Mouse (Mus musculus) heart, postnatal 4 days (tissue): ENCODE data around the gene Tspan18. TPM values are rescaled to one million over a fixed set of nuclear protein-coding genes. Genes with fewer than 3 reads are reported as not detected.

Source experiments
- DNase-seq: peaks from one replicate; pipeline ENCODE4 v3.0.0; 2021
- total RNA-seq, 2 experiments: library from RNA; stranded (reverse); gene quantifications; 2 replicates each; pipeline ENCODE4 v1.2.3; 2021

Tspan18 gene
- total RNA-seq, 2 experiments from 2014 or later, result 60.2 to 64.7 TPM

- DNase-seq, result peak; percentile 95
Observed at GRCm38 (mm10) chr2:93217015-93217414, 117.3 kb downstream of the Tspan18 start.

- no peak for DNase-seq
Observed at GRCm38 (mm10) chr2:93215790-93216189, 118.5 kb downstream of the Tspan18 start.

GRCm38 (mm10) chr2:93214192-93214591 lies 120.1 kb downstream of the Tspan18 start:
- DNase-seq, result peak; percentile 52

DNA sequence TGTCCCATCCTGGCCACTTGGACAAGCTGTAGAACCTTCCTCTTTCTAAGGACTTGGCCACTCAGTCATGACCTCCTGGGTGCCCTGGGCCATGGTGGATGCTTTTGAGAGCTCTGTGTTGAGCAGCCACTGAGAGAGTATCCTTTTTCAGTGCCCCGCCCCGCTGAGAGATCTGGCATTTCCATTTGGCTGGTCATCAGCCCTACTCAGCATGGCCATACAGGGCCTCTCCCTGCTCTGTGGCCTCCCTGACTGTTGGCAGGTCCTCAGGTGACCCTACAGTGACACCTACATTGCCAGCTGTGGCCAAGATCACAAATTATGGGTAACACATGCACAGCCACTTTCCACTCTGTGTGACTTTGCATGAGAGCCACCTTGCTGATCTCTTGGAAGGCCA lies 121.4 kb downstream of the Tspan18 start:
- DNase-seq, result no peak

DNA sequence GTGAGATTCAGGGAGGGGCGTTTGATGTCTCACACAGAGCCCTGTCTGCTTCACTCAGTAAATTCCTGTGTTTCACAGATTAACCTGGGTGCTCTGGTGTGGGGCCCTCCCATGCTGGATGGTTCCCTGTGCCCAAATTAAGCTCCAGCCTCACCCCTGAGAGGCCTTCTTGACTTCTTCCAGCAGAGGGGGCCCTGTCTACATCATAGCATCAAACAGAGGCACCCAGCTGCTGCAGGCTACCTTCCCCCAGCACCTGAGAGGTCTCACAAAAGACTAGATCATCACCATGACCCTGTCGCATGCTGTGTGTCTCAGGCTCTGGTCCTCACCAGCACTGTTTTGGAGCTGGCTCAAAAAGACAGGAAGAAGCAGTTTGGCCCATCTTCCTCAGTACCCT lies 121.9 kb downstream of the Tspan18 start:
- DNase-seq, result no peak

GRCm38 (mm10) chr2:93206126-93206525 lies 128.2 kb downstream of the Tspan18 start:
- no peak for DNase-seq

GRCm38 (mm10) chr2:93204571-93204970 lies 129.7 kb downstream of the Tspan18 start:
- no peak for DNase-seq

DNA sequence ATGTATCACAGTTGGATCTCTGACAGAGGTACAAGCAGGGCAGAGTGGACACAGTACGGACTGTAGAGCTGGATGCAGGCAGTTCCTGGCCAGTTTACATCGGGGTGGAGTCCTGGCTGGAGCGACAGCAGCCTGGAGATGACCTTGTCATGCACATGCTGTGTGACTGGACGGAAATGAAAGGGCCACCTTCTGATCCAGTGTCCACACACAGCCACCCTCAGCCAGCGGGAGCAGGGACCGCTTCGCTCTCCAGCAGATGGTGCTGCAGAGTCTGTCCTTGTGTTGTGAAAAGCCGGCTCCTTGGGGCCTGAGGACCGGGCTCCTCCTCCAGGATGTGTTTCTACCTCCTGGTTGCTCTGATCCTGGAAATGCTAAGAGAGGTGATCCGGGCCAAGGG lies 130.6 kb downstream of the Tspan18 start:
- peak; percentile 81 for DNase-seq

GRCm38 (mm10) chr2:93202782-93203181 lies 131.5 kb downstream of the Tspan18 start:
- DNase-seq, result no peak

DNA sequence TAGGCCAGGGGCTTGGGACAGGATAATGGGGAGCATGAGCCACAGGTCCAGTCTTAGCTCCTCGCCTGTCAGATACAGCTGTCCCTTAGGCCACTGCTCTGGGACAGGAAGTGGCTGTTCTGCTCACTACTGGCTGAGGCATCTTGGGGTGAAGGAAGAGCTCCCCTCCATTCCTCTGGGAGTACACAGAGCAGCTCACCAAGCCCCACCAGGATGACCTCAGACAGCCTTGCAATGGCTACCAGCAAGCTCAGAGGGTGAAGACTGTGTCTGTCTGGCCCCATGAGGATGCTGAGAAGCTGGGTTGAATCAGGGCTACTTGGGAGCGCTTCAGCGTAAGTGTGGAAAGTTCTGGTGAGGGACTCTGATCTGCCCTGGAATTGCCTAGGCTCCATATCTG lies 132.3 kb downstream of the Tspan18 start:
- DNase-seq, result no peak

DNA sequence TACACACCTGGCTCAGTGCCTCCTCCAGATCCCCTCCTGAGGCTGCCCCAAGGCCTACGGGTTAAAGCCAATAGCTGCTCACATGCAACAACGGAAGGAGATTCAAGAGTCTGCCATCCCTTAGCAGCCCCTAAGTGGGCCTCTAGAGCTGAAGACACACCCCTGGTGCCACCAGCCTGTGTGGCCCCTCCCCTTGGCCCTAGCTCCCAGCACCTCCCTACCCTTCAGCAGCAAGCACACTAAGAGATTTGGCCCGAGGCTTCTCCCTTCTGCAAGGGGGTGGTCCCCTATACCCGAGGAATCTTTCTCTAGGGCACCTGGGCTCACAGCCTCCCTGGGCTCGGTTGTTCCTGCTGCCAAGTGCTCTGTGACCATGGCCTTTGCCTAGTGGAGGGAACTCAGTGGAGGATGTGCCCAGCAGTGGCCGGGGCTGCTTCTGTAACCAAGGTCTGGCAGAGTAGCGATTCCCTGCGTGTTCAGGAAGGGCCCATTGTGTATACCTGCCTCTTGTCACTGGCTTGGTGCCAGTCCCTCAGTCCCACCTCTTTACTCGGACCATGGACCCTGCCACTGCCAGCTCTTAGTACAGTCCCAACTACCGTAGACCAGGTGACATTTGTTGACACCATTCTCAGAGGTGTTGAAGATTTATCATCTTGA lies 133.5 kb downstream of the Tspan18 start:
- DNase-seq, result no peak

DNA sequence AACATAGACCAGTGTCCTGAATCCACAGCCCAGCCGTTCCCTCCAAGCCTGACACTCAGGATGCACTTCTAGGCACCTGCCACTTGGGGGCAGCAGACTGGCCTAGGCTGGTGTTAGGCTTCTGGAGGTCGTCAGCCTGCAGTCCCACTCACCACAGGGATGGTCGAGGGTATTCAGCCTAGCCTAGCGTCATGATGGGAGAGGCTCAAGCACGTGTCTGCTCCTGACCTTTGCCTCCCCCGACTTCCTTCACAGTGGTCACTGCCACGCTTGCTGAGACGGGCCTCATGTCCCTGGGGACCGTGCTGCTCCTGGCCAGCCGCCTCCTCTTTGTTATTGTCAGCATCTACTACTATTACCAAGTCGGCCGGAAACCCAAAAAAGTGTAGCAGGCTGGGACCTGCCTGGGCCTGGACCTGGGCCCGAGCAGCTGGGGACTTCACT lies 134.8 kb downstream of the Tspan18 start:
- DNase-seq, result peak; percentile 83

DNA sequence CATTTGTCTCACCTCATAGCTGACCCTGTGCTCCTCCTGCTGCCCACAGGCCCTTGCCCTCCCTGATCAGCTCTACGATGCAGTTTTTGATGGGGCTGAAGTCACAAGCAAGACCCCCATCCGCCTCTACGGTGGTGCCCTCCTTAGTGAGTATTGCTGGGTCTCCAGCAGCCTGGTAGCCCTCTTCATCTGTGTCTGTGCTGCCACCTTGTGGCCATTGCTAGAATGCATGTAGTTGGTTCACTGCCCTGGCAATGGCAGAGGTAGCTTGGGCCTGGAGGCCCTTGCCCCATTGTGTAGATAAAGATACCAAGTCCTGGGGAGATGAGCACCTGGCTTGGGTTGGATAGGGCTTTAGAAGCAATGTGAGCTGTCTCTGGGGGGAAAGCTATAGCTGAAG lies 135.5 kb downstream of the Tspan18 start:
- peak; percentile 98 for DNase-seq

GRCm38 (mm10) chr2:93193806-93194205 lies 140.5 kb downstream of the Tspan18 start:
- no peak for DNase-seq

DNA sequence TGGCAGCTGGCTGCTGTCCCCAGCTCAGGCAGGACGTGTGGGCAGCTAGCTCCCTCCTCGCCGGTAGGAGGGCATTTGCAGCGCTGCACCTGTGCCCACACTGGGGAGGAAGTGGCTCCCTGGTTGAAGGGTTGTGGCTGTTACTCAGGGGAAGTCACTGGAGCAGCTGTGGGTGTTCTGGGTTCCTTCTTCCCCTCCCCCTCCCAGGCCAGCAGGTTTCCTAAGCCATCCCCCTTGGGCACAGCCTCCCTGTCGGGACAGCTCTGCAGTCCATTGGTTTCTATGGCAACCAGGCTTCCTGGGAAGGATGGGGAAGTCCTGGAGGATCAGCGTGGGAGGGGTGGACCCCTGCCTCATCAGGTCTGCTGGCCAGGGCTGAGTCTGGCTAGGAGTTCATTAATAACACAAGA lies 141.6 kb downstream of the Tspan18 start:
- no peak for DNase-seq

GRCm38 (mm10) chr2:93192182-93192560 lies 142.1 kb downstream of the Tspan18 start:
- no peak for DNase-seq

- DNase-seq, result no peak
Observed at GRCm38 (mm10) chr2:93191488-93192181, 142.7 kb downstream of the Tspan18 start.

GRCm38 (mm10) chr2:93190771-93191487 lies 143.4 kb downstream of the Tspan18 start:
- no peak for DNase-seq

GRCm38 (mm10) chr2:93188761-93189458 lies 145.4 kb downstream of the Tspan18 start:
- DNase-seq, result peak; percentile 58

- no peak for DNase-seq
Observed at GRCm38 (mm10) chr2:93188020-93188760, 146.1 kb downstream of the Tspan18 start.

- DNase-seq, result peak; percentile 89
Observed at GRCm38 (mm10) chr2:93187323-93187996, 146.8 kb downstream of the Tspan18 start, which contains the start of gene Trp53i11. Trp53i11 (plus strand) TSS chr2:93187548.
